Mouse (Mus musculus) hindbrain, embryonic 15.5 days (tissue): Measurements from ENCODE around the gene Lum. TPM values are rescaled to one million over a fixed set of nuclear protein-coding genes. Genes with fewer than 3 reads are reported as not detected.

ENCODE experiments used
- ATAC-seq: fragments of 200-750 bp; cut with Nextera tagmentation; 2 replicates; pipeline ENCODE4 v1.8.0; 2017; ENCODE audit warnings: low read depth, moderate number of reproducible peaks, moderate TSS enrichment; ENCODE audit not compliant: low FRiP score
- H3K27ac ChIP-seq: fragments of 300-500 bp; sonication (generic); replicated peaks from 2 replicates; pipeline ENCODE4 v1.5.1; 2015; ENCODE audit warnings: mild to moderate bottlenecking, inconsistent platforms
- H3K27me3 ChIP-seq: fragments of 300-500 bp; sonication (generic); 2 replicates; pipeline ENCODE4 v1.6.1; 2015; ENCODE audit warnings: control low read depth, inconsistent platforms
- H3K36me3 ChIP-seq: fragments of 300-500 bp; sonication (generic); 2 replicates; pipeline ENCODE4 v1.6.1; 2015; ENCODE audit warnings: control low read depth, inconsistent platforms
- H3K4me1 ChIP-seq: fragments of 300-500 bp; sonication (generic); replicated peaks from 2 replicates; pipeline ENCODE4 v1.6.1; 2015; ENCODE audit warnings: control low read depth, inconsistent platforms
- H3K4me2 ChIP-seq: fragments of 300-500 bp; sonication (generic); 2 replicates; pipeline ENCODE4 v1.6.1; 2015; ENCODE audit warnings: moderate library complexity, mild to moderate bottlenecking, inconsistent platforms
- H3K4me3 ChIP-seq: fragments of 300-500 bp; sonication (generic); 2 replicates; pipeline ENCODE4 v1.5.1; 2015; ENCODE audit warnings: mild to moderate bottlenecking, inconsistent platforms
- H3K9ac ChIP-seq: fragments of 300-500 bp; sonication (generic); 2 replicates; pipeline ENCODE4 v1.6.1; 2015; ENCODE audit warnings: inconsistent platforms
- H3K9me3 ChIP-seq: fragments of 300-500 bp; sonication (generic); 2 replicates; pipeline ENCODE4 v1.6.1; 2016; ENCODE audit warnings: control low read depth, inconsistent platforms
- WGBS: fragments of 180-500 bp; shearing (Covaris S2); methylation state at CpG from one replicate; pipeline ENCODE4 v1.1.7; 2015; 5-methylcytosine and 5-hydroxymethylcytosine counted together
- polyA plus RNA-seq: library from polyadenylated mRNA; unstranded; fragments of >200 nt; fragmentation: Nextera tagmentation; extraction: Ambion mirVana; gene quantifications from 2 replicates; pipeline ENCODE4 v1.2.1, GENCODE M21; 2015

Gene Lum
- polyA plus RNA-seq, 1 experiment from 2014 or later, result 18.0 TPM

GRCm38 (mm10) chr10:97591685-97592084 is 26.8 kb downstream of the Lum start:
- H3K36me3 ChIP-seq, result no peaks in the 10 kb centered on the region
- 83% methylated on average over 3 of the region's 3 CpGs for WGBS

GRCm38 (mm10) chr10:97595680-97596079 is 30.8 kb downstream of the Lum start:
- Histone ChIP-seq H3K4me2 (no peak overlapping the region), H3K36me3 (no peaks in the 10 kb centered on the region), H3K9me3 (no peaks in the 10 kb centered on the region), H3K27ac (no peak overlapping the region), H3K27me3 (no peaks in the 10 kb centered on the region), H3K4me1 (no peaks in the 10 kb centered on the region), H3K4me3 (no peak overlapping the region), H3K9ac (no peak overlapping the region)
- no peak for ATAC-seq
- WGBS, result 88% methylated on average over 1 of the region's 1 CpGs

More at GRCm38 (mm10) chr10:97591685-97592084, 26.8 kb downstream of the Lum start:
- no peaks in the 10 kb centered on the region for H3K27me3 ChIP-seq
- no peak overlapping the region for H3K27ac ChIP-seq
- H3K9me3 ChIP-seq, result no peaks in the 10 kb centered on the region
- ATAC-seq, result no peak
- no peak overlapping the region for H3K4me2 ChIP-seq
- no peak overlapping the region for H3K4me3 ChIP-seq
- H3K4me1 ChIP-seq, result no peaks in the 10 kb centered on the region
- no peak overlapping the region for H3K9ac ChIP-seq

GRCm38 (mm10) chr10:97601744-97602143 is 36.8 kb downstream of the Lum start:
- H3K9me3 ChIP-seq, result no peaks in the 10 kb centered on the region
- H3K36me3 ChIP-seq, result no peaks in the 10 kb centered on the region
- H3K4me2 ChIP-seq, result no peak overlapping the region
- H3K4me1 ChIP-seq, result no peaks in the 10 kb centered on the region
- H3K27ac ChIP-seq, result no peak overlapping the region
- ATAC-seq, result no peak
- H3K27me3 ChIP-seq, result no peaks in the 10 kb centered on the region
- WGBS, result 83% methylated on average over 4 of the region's 4 CpGs
- H3K9ac ChIP-seq, result no peak overlapping the region
- H3K4me3 ChIP-seq, result no peak overlapping the region

- Histone ChIP-seq H3K9me3 (no peaks in the 10 kb centered on the region), H3K27ac (no peak overlapping the region), H3K9ac (no peak overlapping the region), H3K27me3 (no peaks in the 10 kb centered on the region), H3K4me2 (no peak overlapping the region), H3K4me1 (no peaks in the 10 kb centered on the region), H3K36me3 (no peaks in the 10 kb centered on the region), H3K4me3 (no peak overlapping the region)
- ATAC-seq, result no peak
These were observed 38.3 kb downstream of the Lum start for GRCm38 (mm10) chr10:97603256-97603655.

GRCm38 (mm10) chr10:97606579-97606978 is 41.7 kb downstream of the Lum start, which contains the start of gene Kera:
Gene Kera, plus strand, starts transcription at chr10:97606879.
- Histone ChIP-seq H3K27ac (no peak within 1 kb of the TSS), H3K4me2 (no peak within 1 kb of the TSS), H3K27me3 (no peaks in the 10 kb centered on the region), H3K9ac (no peak within 1 kb of the TSS), H3K4me1 (no peaks in the 10 kb centered on the region), H3K9me3 (no peaks in the 10 kb centered on the region), H3K36me3 (no peaks in the 10 kb centered on the region), H3K4me3 (no peak within 1 kb of the TSS)
- 84% methylated on average over 2 of the region's 2 CpGs for WGBS
- ATAC-seq, result no peak

Other genes starting within 250 kb of the Lum start
- gene Dcn, start 85.5 kb upstream of the Lum start, polyA plus RNA-seq, result 80.6 and 104 TPM in 2 replicates
- 0.13 TPM in 1 of 2 replicates, not detected in the other for gene Kera, start 41.8 kb downstream of the Lum start, polyA plus RNA-seq
- gene Epyc, start 78.9 kb downstream of the Lum start, polyA plus RNA-seq, result 0.21 and 0.48 TPM in 2 replicates
- gene Ccer1, start 127.9 kb downstream of the Lum start, polyA plus RNA-seq, result not detected in 2 replicates
- gene C030005K15Rik, start 161.6 kb downstream of the Lum start, polyA plus RNA-seq, result not detected in 2 replicates